7 mouse cellular contexts compared by ENCODE assay signal in the genomic region with DNA sequence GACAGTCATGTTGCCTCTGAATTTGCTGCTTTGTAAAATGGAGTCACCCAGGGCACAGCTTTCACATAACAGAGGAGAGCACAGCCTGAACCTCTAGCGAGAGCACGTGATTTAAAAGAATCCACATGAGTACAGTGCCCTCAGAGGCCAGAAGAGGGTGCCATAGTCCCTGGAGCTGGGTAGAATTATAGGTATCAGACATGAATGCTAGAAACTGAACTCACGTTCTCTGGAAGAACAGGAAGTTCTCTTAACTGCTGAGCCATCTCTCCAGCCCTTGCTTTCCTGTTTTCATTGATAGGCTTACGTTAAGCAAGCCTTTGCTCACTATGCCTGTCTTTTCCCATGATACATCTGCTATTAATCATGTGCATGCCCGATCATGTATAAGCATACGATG.
DNase-seq lines count a peak whose midpoint lies in the region; ATAC-seq and TF ChIP-seq lines count a peak whose summit lies in the region.

No protein-coding gene starts in this region.

- no peak overlapping the region for H3K4me3 ChIP-seq in intestine, postnatal 0 days (ENCODE audit: low read depth, low read length)
- H3K4me3 ChIP-seq in midbrain, embryonic 12.5 days = no peak overlapping the region
- H3K4me3 ChIP-seq in small intestine, adult 2 months (ENCODE audit: low read depth, low read length) = no peak overlapping the region

- no peaks in the 10 kb centered on the region for H3K4me1 ChIP-seq in intestine, postnatal 0 days (replicated peaks; ENCODE audit: control insufficient read depth, insufficient read depth, low read length)
- H3K4me1 ChIP-seq in midbrain, embryonic 12.5 days = no peaks in the 10 kb centered on the region
- no peaks in the 10 kb centered on the region for H3K4me1 ChIP-seq in small intestine, adult 2 months (ENCODE audit: control insufficient read depth, insufficient read depth, insufficient read length, low read length)

- peak; percentile 95 for TF ChIP-seq CTCF in intestine, postnatal 0 days (IDR thresholded peaks at IDR 0.05; ENCODE audit: low read depth)
- TF ChIP-seq CTCF in small intestine, adult 2 months (IDR thresholded peaks at IDR 0.05; ENCODE audit: extremely low read depth, insufficient read length, insufficient replicate concordance, low read depth, low read length) = peak; percentile 57; the same call in 1 of the 2 replicates

- no peaks in the 10 kb centered on the region for H3K9me3 ChIP-seq in intestine, postnatal 0 days (ENCODE audit: control insufficient read depth)
- no peaks in the 10 kb centered on the region for H3K9me3 ChIP-seq in midbrain, embryonic 12.5 days

- no peak overlapping the region for H3K9ac ChIP-seq in intestine, postnatal 0 days (ENCODE audit: low read depth, low read length)
- no peak overlapping the region for H3K9ac ChIP-seq in midbrain, embryonic 12.5 days (replicated peaks)

- peak; percentile 94 for DNase-seq in R1 (ENCODE audit: low read depth, low spot score)
- DNase-seq in cerebellum, adult 9-10 months = peak; percentile 71
- peak; percentile 58 to 92 for DNase-seq in frontal cortex, adult 2 months (ENCODE audit: extremely low spot score in 1 of 2, low spot score in 1 of 2)
- peak; percentile 71 to 87 for DNase-seq in left cerebral cortex, postnatal 25 days (ENCODE audit: low spot score in 2 of 2)

- intact Hi-C loops in left cerebral cortex, postnatal 25 days (cut with DNase I) = loop anchor here (5.0 kb wide), 1 partner anchor 59 kb away; a partner anchor contains a TSS

- no peak overlapping the region for H3K27ac ChIP-seq in intestine, postnatal 0 days (ENCODE audit: low read depth, low read length)
- H3K27ac ChIP-seq in midbrain, embryonic 12.5 days (replicated peaks) = no peak overlapping the region
- no peak overlapping the region for H3K27ac ChIP-seq in small intestine, adult 2 months (ENCODE audit: insufficient read depth, low read depth, low read length)

- peak; percentile 71 for ATAC-seq in intestine, postnatal 0 days
- peak; percentile 41; the same call in 1 of the 2 replicates for ATAC-seq in midbrain, embryonic 12.5 days (ENCODE audit: low FRiP score, low read depth)

- H3K4me2 ChIP-seq in intestine, postnatal 0 days (replicated peaks; ENCODE audit: low read depth) = no peak overlapping the region
- no peak overlapping the region for H3K4me2 ChIP-seq in midbrain, embryonic 12.5 days (replicated peaks)

- H3K36me3 ChIP-seq in intestine, postnatal 0 days (ENCODE audit: control insufficient read depth, insufficient read depth) = no peaks in the 10 kb centered on the region
- H3K36me3 ChIP-seq in midbrain, embryonic 12.5 days = no peaks in the 10 kb centered on the region
- H3K36me3 ChIP-seq in small intestine, adult 2 months (ENCODE audit: control insufficient read depth, insufficient read depth, low read length) = no peaks in the 10 kb centered on the region

- WGBS in intestine, postnatal 0 days = 35% methylated on average over 6 of the region's 6 CpGs
- WGBS in midbrain, embryonic 12.5 days = 59% methylated on average over 6 of the region's 6 CpGs
- 23% methylated on average over 6 of the region's 6 CpGs for WGBS in small intestine, adult 2 months

- no peak for TF ChIP-seq POLR2A in small intestine, adult 2 months (IDR thresholded peaks at IDR 0.05; ENCODE audit: low read depth, low read length)

- no peaks in the 10 kb centered on the region for H3K27me3 ChIP-seq in intestine, postnatal 0 days (replicated peaks; ENCODE audit: control insufficient read depth, insufficient read depth, low read length)
- no peaks in the 10 kb centered on the region for H3K27me3 ChIP-seq in midbrain, embryonic 12.5 days
- H3K27me3 ChIP-seq in small intestine, adult 2 months (ENCODE audit: control insufficient read depth, insufficient read depth, low read length) = no peaks in the 10 kb centered on the region
